Mouse (Mus musculus): ENCODE data around the gene Mlana.

Mlana gene

DNA sequence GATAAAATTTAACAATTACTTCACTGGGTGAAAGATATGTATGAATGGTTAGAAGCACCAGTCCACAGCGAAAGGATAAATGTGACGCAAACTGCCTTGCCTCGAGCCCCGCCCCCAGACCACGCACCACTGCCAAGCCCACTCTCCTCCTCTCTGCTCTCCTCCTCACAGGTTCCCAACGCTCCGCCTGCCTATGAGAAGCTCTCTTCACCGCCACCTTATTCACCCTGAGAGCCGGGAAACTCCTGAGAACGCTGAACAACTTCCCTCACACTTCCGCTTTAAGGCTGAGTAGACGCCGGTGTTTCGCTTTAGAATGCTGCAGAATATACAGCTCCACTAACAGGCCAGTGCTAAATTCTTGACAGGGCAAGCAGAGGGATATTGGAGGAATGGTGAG is 10.4 kb downstream of the Mlana start:
- ChIA-PET CTCF (no interaction called here), POLR2A (interaction anchor here in 2 of 4 experiments (1.0 to 1.4 kb wide), 4 partner anchors 9 to 35 kb away, joined by 3 to 6 read pairs (median 4); no protein-coding TSS in a partner anchor)

DNA sequence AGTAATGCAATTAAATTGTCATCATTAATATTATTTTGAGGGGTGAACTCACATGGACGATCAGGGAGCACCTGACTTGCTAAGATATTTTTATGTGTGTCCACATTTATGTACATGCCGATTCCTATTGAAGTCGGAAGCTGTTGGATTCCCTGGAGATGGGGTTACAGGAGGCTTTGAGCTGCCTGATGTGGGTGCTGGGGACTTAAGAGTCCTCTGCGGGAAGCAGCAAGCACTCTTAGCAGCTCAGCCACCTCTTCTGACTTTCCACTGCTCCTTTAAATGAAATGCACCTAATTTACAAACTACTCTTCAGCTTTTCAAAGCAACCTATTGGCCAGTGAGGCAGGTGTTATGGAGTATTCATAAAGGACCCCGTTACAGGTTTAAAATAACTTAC is 10.8 kb downstream of the Mlana start:
- POLR2A ChIA-PET, result interaction anchor here in 3 of 4 experiments (0.6 to 1.4 kb wide), 5 partner anchors 9 to 98 kb away, joined by 3 to 6 read pairs (median 3); no protein-coding TSS in a partner anchor
- CTCF ChIA-PET, result no interaction called here

DNA sequence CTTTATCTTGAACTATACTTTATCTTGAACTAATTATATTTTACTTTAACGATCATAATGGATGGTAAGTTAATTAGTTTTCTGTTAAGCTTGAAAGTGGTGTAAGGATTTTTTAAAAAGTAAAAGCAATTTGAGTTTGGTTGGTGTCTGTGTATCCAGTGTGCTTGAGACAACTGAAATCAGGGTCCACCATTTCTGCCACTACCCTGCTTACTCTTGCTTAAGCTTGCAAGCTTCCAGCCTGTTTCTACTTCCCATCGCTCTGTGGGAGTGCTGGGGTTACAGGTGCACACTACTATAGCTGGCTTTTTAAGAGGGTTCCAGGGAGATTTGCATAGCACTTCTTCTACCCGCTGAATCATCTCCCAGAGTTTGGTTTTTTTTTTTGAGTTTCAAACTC is 11.8 kb downstream of the Mlana start:
- ChIA-PET POLR2A (interaction anchor here in 1 of 4 experiments (0.6 to 1.0 kb wide), 3 partner anchors 104 to 1516 kb away, joined by 3 read pairs; no protein-coding TSS in a partner anchor), CTCF (no interaction called here)

DNA sequence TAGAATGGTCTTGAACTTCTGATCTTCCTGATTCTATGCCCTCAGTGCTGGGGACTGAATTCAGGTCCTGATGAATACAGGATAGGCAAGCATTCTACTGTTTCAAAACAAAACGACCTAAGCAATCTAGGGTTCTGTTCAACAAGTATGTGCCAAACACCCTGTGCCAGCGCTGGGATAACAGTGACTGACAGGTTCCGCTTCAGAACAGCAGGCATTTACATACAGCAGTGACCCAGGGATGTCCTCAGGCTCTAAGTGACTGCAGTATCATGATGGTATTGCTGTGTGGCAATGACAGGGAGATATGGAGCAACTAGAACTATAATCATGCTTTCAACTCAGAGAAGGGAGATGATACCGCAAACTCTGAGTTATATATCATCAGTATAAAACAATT is 15.8 kb downstream of the Mlana start:
- ChIA-PET CTCF (no interaction called here), POLR2A (interaction anchor here in 2 of 4 experiments (0.5 to 1.4 kb wide), 5 partner anchors 9 to 747 kb away, joined by 3 to 8 read pairs (median 3); no protein-coding TSS in a partner anchor)

DNA sequence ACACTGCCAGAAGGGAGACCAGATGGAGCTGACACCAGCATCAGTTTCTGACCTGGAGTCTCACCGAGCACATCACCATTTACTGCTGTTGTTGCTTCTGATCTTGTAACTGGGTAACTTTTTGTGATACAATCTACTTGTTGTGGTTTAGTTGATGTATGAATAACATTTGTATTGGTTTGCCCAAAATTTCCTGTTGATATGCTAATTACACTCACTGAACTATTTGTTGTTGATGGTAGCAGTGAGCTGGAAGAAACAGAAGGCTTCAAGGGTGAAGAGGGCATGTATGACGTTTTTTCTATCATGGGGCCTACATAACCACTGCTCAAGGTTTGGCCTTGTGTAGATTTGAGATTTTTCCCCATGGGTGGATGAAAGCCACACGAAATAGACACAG is 20.2 kb downstream of the Mlana start:
- CTCF ChIA-PET, result no interaction called here
- POLR2A ChIA-PET, result interaction anchor here in 1 of 4 experiments (1.8 kb wide), 1 partner anchor 10 kb away, joined by 6 read pairs; no protein-coding TSS in a partner anchor

DNA sequence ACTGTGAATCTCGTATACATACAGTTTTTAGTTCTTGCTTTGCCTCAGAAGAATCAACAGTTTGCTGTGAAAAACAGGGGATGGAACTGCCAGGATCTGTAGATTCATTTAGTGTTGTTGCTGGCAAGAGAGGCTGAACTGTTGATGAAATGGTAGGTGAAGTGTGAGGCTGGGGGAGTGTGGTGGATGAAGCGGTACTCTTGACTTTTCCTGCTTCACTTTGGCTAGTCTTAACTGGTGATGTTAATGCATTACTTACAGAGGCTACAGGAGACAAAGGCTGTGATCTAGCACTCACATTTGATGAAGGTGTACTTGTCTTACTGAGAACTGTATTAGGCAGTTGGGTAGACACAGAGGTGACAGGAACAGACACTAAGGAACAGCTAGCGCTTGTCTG is 20.9 kb downstream of the Mlana start:
- CTCF ChIA-PET, result no interaction called here
- POLR2A ChIA-PET, result interaction anchor here in 1 of 4 experiments (1.3 kb wide), 1 partner anchor 13 kb away, joined by 3 read pairs; no protein-coding TSS in a partner anchor

DNA sequence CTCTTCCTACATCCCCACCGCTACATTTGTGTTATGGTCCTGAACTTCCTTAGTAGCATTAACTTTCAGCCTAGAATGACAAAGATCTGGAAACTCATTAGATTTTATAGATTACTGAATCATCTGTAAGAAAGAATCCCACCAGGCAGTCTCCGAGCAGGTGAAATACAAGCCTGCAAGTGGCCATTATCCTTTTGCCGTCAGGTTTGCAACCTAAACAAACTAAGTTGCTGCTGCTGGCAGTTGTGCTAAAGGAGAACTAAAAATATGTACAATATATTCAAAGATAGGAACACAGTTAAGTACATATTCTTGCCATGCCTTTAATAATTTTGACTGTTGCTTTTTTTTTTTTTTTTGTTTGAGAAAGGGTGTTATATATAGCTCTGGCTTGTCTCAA is 37.8 kb downstream of the Mlana start:
- ChIA-PET CTCF (no interaction called here), POLR2A (interaction anchor here in 2 of 4 experiments (0.7 to 1.0 kb wide), 4 partner anchors 14 to 859 kb away, joined by 3 to 4 read pairs (median 4); no protein-coding TSS in a partner anchor)

DNA sequence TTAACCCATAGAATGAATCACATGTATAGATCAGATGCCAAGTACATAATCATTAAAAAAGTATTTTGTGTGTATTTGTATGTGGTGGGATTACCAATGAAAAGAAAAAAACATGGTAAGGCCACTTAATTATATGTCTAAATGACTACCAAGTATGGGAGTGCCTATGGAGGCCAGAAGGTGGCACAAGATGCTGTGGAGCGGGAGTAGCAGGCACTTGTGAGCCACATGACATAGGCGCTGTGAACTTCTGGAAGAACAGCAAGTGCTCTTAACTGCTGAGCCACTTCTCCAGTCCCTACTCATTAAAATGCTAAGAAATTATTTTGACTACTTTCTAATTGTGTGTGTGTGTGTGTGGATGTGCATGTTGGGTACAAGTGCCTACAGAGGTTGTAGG is 42.0 kb downstream of the Mlana start:
- POLR2A ChIA-PET, result no interaction called here
- CTCF ChIA-PET, result no interaction called here

DNA sequence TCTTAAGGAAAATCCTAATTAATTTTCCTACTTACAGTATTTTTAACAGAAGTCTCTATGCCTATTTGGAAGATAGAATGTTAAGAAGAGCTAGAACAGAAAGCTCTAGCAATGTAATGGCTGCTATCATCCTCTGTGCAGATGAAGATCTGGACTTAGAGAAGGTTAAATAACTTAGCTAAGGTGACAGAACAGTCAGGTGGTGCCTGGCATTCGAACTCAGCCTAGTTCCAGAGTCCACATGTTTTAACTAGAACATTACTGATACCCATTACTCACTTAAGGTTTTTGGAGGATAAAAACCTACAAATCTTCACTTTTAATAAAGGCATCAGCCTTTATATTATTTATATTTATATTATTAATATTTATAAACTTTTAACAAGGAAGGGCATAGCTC is 43.0 kb downstream of the Mlana start:
- POLR2A ChIA-PET, result interaction anchor here in 2 of 4 experiments (1.1 to 1.6 kb wide), 3 partner anchors 15 to 66 kb away, joined by 3 to 7 read pairs (median 5); no protein-coding TSS in a partner anchor
- CTCF ChIA-PET, result interaction anchor here in 1 of 4 experiments (1.3 kb wide), 1 partner anchor 42 kb away, joined by 4 read pairs; no protein-coding TSS in a partner anchor

DNA sequence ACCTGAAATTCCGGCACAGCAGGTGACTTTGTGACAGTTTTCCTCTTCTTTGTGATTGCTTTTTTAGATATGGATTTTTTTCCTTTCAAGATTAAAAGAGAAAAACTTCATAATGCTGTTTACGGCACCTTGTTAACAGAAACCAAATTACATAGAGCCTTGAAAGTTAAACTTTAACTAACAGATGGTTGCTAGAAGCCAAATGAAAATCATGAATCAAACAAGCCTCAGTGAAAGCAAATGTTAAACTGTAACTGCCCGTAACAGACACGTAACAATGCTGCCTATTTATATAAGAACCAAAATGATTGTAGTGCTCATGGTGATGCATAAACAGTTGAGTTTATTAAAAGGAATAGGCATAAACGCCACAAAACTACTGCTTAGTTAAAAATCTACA is 45.9 kb downstream of the Mlana start:
- ChIA-PET POLR2A (no interaction called here), CTCF (no interaction called here)

DNA sequence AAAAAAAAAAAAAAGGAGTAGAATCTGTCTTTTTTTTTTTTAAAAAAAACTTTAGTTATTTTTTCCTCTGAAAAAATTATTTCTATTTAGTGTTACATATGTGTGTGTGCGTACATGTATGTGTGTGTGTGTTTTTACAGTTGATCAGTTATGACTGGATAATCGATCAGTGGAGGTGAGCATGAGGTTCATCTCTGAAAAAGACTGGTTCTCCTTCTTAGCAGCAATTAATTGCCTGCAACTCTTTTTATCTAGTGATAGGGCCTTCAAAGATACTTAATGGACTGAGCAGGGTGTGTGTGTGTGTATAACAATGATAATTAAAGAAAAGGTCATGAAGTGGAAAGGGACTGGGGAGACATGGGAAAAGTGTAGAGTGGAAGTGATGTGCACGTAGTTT is 53.4 kb downstream of the Mlana start:
- ChIA-PET POLR2A (interaction anchor here in 1 of 4 experiments (0.7 kb wide), 2 partner anchors 262 to 1101 kb away, joined by 3 to 5 read pairs; no protein-coding TSS in a partner anchor), CTCF (no interaction called here)

DNA sequence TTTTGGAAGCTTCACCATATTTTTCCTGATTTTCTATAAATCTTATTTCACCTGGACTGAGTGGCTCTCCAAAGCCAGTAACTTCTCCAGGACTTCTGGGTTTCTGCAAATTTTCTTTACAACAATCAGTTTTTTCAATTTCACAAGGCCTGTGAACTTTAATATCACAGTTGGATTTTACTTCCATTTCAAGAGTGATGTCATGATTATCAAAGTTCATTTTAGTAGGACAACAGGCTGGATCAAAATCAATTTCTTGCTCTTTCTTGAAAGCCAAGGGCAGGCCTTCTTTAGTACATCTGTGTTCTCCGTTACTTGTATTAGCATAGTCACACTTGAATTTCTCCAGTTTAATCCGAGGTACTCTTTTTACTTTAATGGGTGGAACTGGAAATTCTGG is 56.3 kb downstream of the Mlana start:
- POLR2A ChIA-PET, result no interaction called here
- CTCF ChIA-PET, result interaction anchor here in 1 of 4 experiments (0.6 kb wide), 1 partner anchor 211 kb away, joined by 3 read pairs; no protein-coding TSS in a partner anchor
